Mouse (Mus musculus) right cerebral cortex, adult 2 months (tissue): ENCODE results near the gene Il34.
"Not testable (repeated sequence)": the region's sequence is repeated elsewhere in the genome, so short reads cannot be mapped to it uniquely, and the experiment has no call there.

ENCODE experiments used
- DNase-seq, 2 experiments: peaks; one replicate each; pipeline ENCODE4 v3.0.0; 2021 to 2022; ENCODE audit warnings: low spot score in 2 of 2

The Il34 gene

GRCm38 (mm10) chr8:110810481-110811065 lies 4.8 kb upstream of the Il34 start:
- DNase-seq = no peak

DNA sequence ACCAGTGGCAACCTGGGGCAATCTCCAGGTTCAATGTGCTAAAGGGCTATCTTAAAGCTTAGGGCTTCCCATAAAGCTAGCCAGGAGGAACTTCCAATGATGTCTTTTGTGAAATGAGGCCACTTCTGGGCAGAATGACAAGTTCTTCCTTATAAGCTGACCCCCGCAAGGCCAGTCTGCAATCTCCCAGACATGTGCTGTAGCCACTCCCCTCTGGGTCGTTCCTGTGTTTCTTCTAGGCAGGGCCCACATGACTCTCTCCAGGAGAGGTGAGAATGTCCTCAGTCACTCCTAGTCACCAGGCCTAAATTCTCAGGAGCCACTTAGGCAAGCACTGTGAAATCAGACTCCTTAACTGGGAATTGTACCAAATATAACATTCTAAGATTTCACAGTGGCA lies 4.1 kb upstream of the Il34 start:
- no peak for DNase-seq

DNA sequence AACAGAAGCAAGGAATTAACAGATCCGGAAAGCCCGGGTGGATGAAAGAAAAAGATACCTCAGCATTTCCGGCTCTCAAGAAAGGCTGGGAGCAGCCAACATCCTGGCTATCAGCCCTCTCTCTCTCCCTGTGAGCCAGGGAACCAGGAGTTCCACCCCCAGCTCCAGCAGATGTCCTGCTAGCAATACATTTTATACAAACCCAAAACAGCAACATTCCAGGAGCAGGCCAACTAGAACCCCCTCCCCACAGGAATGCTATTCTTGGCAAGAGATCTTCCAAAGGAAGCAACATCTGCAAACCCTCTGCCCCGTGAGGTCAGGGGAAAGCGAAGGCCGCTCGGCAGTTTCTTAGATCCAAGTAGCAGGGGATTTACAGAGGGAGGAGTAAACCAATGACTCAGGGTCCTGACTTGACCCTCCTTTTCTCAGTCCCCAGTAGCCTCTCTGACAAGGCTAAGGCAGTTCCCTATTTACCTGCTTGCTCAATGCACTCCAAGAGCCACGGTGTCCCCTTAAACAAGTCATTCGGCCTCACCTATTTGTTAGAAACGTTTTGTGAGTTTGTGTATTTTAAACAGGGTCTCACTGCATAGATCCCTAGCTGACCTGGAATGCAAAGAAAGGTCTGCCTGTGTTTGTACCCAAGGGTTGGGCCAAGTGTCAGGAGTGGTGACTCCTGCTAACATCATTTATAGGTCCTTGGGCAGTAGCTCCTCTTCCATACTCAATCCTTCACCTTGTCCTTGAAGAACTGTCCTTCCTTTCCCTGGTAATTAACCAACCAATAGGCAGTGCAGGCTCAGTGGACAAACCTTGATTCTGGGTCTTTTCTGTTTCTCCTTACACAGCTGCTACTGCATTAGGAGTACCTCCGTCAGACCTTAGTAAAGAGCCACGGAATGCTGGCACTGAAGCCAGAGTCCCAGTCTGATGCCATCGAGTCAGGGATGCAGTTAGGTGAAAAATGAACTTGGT lies 3.1 kb upstream of the Il34 start:
- peak; percentile 45 to 58 for DNase-seq

GRCm38 (mm10) chr8:110806146-110806545 lies 422 bp upstream of the Il34 start:
- no peak for DNase-seq

DNA sequence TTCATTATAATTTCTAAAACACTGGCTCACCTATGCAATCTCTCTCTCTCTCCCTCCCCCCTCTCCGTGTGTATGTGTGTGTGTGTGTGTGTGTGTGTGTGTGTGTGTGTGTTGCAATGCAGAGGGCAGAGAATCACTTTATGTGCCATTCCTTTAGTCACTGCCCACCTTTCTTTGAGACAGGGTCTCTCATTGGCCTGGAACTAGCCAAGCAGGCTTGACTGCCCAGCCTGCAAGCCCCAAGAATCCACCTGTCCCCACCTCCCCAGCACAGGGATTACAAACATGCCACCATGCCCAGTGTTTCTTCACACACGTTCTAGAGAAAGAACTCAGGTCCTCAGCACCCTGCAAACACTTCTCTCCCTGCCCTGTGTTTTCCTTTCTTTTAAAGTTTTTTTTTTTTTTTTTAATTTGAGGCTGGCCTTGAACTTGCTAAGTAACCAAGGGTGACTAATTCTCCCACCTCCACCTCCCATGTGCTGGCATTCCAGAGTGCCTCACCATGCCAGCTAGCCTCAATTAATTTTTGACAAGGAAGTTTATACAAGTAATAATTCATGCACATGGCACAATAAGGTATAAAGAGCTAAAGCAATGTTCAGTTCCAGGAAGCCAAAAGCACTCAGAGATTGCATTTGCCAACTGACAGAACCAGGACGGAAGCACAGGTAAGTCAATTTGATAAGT lies 754 bp downstream of the Il34 start:
- DNase-seq = no peak

DNA sequence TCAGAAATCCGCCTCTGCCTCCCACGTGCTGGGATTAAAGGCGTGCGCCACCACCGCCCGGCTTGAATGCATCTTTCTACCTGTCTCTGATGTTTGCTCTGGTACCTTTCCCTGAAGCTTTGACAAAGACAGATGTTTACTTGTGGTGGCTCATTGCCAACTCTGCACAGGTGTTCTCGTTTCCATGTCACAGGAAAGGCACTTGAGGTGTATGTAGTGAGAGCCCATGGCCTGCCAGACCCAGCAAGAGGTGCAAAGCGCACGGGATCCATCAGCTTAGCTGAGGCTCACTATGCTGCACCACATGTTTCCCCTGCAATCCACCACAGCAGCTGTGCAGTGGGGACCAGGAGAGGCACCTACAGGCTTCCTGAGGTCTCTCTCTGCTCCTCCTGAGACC lies 1.9 kb downstream of the Il34 start:
- DNase-seq = no peak

GRCm38 (mm10) chr8:110802988-110803387 lies 2.7 kb downstream of the Il34 start:
- DNase-seq = no peak

DNA sequence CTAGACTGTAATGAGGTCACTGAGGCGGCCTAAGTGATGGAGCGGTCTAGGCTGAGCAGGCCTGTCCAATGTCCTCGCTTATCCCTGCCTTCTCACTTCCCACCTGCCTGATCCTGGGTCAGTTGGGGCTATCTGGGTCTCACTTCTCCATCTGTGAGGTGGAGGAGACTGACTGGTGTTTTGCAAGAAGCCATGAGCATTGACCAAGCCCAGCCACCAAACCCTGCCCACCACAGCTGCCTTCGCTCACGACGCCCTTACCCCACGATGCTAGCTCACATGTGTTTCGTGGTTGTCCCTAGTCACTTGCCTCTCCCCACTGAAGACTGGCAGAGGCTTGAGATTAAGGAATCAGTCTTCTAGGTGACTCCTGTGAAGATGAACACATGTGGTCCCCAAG lies 8.6 kb downstream of the Il34 start:
- no peak for DNase-seq

DNA sequence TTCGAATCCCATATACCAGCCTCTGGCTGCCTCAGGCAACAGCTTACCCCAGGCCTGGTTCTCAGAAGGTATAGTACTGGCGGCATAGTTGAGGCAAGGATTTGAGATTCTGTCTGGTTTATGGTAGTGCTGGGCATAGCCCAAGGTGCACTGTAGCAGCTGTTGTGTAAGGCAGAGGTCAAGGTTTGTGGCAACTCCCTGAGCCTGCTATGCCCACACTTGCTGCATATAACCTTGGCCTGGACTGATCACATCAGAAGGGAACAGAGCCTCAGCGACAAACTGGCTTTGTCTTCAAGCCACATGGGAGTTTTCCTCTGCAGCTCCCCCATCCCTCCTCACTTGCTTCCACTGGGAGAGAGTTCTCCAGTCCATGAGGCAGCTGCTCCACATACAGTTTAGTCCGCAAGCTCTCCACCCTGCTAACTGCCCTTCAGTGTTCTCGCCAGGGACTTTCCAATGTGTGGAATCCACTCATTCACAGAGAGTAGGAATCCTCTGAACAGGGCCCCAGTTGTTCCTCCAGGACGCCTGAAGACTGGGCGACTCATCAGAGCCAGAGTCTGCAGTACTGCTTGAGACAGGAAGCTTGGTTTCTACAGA lies 11.3 kb downstream of the Il34 start:
- no peak for DNase-seq

GRCm38 (mm10) chr8:110793936-110794335 lies 11.8 kb downstream of the Il34 start:
- no peak for DNase-seq

GRCm38 (mm10) chr8:110793511-110793910 lies 12.2 kb downstream of the Il34 start:
- peak; percentile 35 to 42 for DNase-seq

DNA sequence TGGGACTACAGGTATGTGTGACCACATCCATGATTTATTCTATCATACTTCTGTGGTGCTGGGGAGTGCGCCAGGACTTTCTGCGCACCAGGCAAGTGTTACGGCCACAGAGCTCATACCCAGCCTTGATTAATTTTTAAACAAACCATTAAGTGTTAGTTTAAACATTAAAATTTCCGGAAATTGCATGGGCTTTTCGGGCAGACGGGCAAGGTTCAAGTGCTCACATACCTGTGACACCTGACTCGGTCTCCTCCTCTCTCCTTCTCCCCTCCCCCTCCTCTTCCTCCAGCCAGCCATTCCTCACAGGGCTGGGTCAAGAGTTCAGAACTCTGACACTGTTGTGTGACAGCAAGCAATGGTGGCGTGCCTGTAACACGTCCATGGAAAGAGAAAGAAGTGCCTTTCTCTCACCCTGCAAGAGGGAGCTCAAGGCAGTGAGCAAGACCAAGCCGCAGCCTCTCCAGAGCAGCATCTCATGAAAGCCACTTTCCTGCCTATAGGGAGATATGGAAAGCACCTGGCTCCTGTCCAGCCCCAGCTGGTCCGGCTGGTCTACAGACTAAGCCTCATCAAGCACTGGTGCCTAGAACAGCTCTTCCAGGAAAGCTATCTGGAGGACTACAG lies 13.0 kb downstream of the Il34 start:
- DNase-seq = peak in 1 of 2 experiments; percentile 39

GRCm38 (mm10) chr8:110791164-110791563 lies 14.6 kb downstream of the Il34 start:
- no peak for DNase-seq

DNA sequence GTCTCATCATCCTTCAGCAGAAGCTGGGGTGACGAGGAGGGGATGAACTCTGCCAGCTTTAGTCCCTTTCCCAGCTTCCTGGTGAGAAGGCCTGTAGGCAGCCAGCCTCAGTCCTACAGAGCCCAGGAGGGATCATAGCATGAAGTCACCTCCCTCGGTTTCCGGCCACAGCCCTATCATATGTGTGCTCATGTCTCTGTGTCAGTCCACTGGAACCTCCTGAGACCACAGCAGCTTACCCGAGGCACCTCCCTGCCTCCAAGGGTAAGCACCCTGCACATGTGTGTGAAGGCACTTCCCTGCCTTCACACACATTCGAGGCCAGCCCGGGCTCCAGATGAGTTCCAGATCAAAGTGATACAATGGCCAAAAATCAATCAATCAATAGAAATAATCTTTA lies 15.5 kb downstream of the Il34 start:
- no peak for DNase-seq

GRCm38 (mm10) chr8:110789571-110789970 lies 16.2 kb downstream of the Il34 start:
- DNase-seq = no peak

GRCm38 (mm10) chr8:110788981-110789380 lies 16.7 kb downstream of the Il34 start:
- DNase-seq = no peak

DNA sequence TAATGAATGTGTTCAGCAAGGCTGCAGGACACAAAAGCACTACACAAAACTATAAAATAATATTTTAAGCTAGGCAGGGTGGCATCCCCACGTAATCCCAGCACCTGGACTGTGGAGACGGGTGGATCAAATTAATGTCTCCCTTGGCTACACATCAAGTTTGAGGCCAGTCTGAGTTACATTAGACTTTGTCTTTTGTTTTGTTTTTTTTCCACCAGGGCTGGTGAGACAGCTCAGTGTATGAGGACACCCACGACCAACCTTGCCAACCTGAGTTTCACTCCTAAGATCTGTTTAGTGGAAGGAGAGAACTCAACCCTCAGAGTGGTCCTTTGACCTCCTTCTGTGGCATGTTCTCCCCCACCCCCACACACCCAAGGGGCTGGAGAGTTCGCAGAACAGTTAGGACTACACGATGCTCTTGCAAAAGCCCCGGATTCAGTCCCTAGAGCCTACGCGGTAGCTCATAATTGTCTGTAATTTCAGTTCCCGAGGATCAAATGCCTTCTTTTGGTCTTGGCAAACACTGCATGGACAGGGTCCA lies 18.2 kb downstream of the Il34 start:
- no peak for DNase-seq

DNA sequence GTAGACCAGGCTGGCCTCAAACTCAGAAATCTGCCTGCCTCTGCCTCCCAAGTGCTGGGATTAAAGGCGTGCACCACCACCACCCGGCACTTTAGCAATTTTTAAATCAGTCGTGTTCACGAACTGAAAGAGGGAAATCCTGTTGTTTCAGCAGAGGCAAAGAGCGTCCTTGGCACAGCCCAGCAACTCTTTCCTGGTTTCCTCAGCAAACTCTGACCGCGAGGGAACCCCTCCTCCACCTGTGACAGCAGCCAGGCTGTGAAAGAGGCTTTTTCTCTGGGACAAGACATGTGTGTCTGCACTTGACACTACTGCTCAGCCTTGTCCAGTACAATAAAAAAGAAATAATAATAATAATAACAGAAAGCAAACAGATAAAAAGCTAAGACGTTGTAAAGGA lies 18.8 kb downstream of the Il34 start:
- DNase-seq = no peak

- not testable (repeated sequence) for DNase-seq
These were observed 19.2 kb downstream of the Il34 start for GRCm38 (mm10) chr8:110786501-110786900.

DNA sequence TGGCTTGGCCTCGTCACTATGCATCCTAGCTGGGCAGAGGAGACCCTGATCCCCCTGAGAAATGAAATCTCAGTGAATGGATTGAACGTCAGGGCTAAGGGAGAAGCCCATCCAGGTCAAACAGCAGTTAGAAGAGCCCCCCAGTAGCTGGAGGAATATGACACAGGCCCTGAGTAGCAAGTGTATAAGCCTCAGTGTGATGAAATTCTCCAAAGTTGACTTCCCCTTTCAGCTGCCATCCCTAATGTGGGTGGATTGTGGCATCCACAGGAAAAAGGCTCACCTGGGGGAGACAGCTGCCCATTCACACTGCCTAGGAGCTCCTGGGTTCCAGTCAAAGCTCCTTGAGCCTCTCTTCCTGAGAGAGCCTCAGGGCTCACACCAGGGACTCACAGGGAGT lies 20.4 kb downstream of the Il34 start:
- DNase-seq = no peak
